Mouse (Mus musculus): Measurements from ENCODE around the gene Ppp3r2.

DNA sequence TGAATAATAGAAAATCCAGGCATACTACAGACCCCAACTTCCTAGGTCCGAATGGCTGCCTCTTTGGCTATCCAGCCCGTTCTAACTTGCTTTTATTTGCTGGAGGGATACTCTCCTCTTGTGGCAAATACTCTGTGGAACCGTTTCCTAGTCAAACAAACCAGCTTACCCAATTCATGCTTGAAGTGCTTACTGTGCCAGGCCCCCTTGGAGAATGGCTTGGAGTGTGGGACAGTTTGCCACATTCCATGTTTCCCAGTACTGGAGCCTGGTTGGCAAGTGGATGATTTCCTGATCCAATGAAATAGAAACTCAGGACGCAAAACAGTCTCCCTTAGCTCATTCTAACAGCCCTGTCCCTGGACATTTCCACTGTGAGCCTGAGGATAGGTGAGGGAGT, 19.6 kb downstream of the Ppp3r2 start:
- TF ChIP-seq POLR2A (IDR thresholded peaks at IDR 0.05; ENCODE audit: extremely low read depth, insufficient read depth, low read length) (no peak), CTCF (IDR thresholded peaks at IDR 0.05; ENCODE audit: low read depth, low read length) (no peak)
